Mouse (Mus musculus) liver, embryonic 14.5 days (tissue): ENCODE results near the gene Cpne7. TPM values are rescaled to one million over a fixed set of nuclear protein-coding genes. Genes with fewer than 3 reads are reported as not detected.

Source experiments
- ATAC-seq: fragments of 200-750 bp; cut with Nextera tagmentation; 2 replicates; pipeline ENCODE4 v1.8.0; 2017; ENCODE audit warnings: moderate number of reproducible peaks, mild to moderate bottlenecking, moderate library complexity; ENCODE audit not compliant: insufficient read depth
- DNase-seq, 3 experiments: peaks; one replicate each; pipeline ENCODE4 v3.0.0-alpha.2; 2012 to 2013; ENCODE audit warnings: low read depth in 3 of 3, low spot score in 3 of 3
- H3K27ac ChIP-seq: fragments of 300-500 bp; sonication (generic); 2 replicates; pipeline ENCODE4 v1.5.1; 2014; ENCODE audit warnings: moderate library complexity, mild to moderate bottlenecking, control low read depth, inconsistent platforms
- H3K27me3 ChIP-seq: fragments of 300-500 bp; sonication (generic); 2 replicates; pipeline ENCODE4 v1.6.1; 2014; ENCODE audit warnings: mild to moderate bottlenecking, low read length, moderate library complexity; ENCODE audit not compliant: control insufficient read depth, insufficient read depth
- H3K36me3 ChIP-seq: fragments of 300-500 bp; sonication (generic); replicated peaks from 2 replicates; pipeline ENCODE4 v1.6.1; 2014; ENCODE audit warnings: low read depth; ENCODE audit not compliant: control insufficient read depth, insufficient read depth
- H3K4me1 ChIP-seq, 2 experiments: fragments of 200-500 bp in 1 of 2; fragments of 300-500 bp in 1 of 2; sonication (generic) in 1 of 2; replicated peaks; 2 replicates each; pipeline ENCODE4 v1.6.1; 2012 to 2014; ENCODE audit warnings: antibody characterized with exemption in 1 of 2, inconsistent platforms in 1 of 2, low read length in 1 of 2; ENCODE audit not compliant: control insufficient read depth in 2 of 2, insufficient read depth in 2 of 2
- H3K4me2 ChIP-seq: fragments of 300-500 bp; sonication (generic); 2 replicates; pipeline ENCODE4 v1.6.1; 2014; ENCODE audit warnings: low read depth, mild to moderate bottlenecking, control low read depth, moderate library complexity
- H3K4me3 ChIP-seq, 2 experiments: fragments of 200-500 bp in 1 of 2; fragments of 300-500 bp in 1 of 2; sonication (generic) in 1 of 2; 2 replicates each; pipeline ENCODE4 v1.5.1; 2012 to 2014; ENCODE audit warnings: low read depth in 2 of 2, low read length in 2 of 2, mild to moderate bottlenecking in 2 of 2, control low read depth in 1 of 2, inconsistent platforms in 1 of 2, moderate library complexity in 1 of 2; ENCODE audit not compliant: insufficient read depth in 1 of 2
- H3K9ac ChIP-seq: fragments of 300-500 bp; sonication (generic); replicated peaks from 2 replicates; pipeline ENCODE4 v1.6.1; 2014; ENCODE audit warnings: mild to moderate bottlenecking, control low read depth, moderate library complexity
- H3K9me3 ChIP-seq: fragments of 300-500 bp; sonication (generic); 2 replicates; pipeline ENCODE4 v1.6.1; 2016; ENCODE audit warnings: low read length, mixed read lengths; ENCODE audit not compliant: control insufficient read depth
- CTCF ChIP-seq: IDR thresholded peaks from 2 replicates; pipeline ENCODE4 v1.5.1; 2016; ENCODE audit warnings: antibody characterized with exemption, low read depth, control low read depth
- EP300 ChIP-seq: IDR thresholded peaks from 2 replicates; pipeline ENCODE4 v1.6.1; 2016; ENCODE audit warnings: antibody characterized with exemption, low read depth
- WGBS: fragments of 180-500 bp; shearing (Covaris S2); extraction: QIAGEN DNeasy Blood & Tissue Kit; methylation state at CpG from one replicate; pipeline ENCODE4 v1.1.7; 2014; ENCODE audit not compliant: insufficient replicate concordance; 5-methylcytosine and 5-hydroxymethylcytosine counted together
- polyA plus RNA-seq, 2 experiments: library from polyadenylated mRNA; depleted of rRNA in 1 of 2; stranded (reverse) in 1 of 2; unstranded in 1 of 2; fragments of >200 nt; fragmentation: Nextera tagmentation in 1 of 2; extraction: Ambion mirVana in 1 of 2; gene quantifications; 2 replicates each; pipeline versions ENCODE4 v1.2.1 to v1.2.3; 2012 to 2014

Gene Cpne7
- polyA plus RNA-seq, 2 experiments: 0.65 to 1.9 TPM

- H3K27ac ChIP-seq: no peak overlapping the region
- TF ChIP-seq EP300 (no peak), CTCF (no peak)
- DNase-seq (no peak), ATAC-seq (no peak)
- H3K36me3 ChIP-seq: no peaks in the 10 kb centered on the region
- H3K27me3 ChIP-seq: no peaks in the 10 kb centered on the region
- H3K9me3 ChIP-seq: no peaks in the 10 kb centered on the region
- no peak overlapping the region for H3K9ac ChIP-seq
- no peak overlapping the region for H3K4me2 ChIP-seq
- no peak overlapping the region for H3K4me3 ChIP-seq
- H3K4me1 ChIP-seq: 0 out of 4 replicates have a peak, but pooled peaks cover 0 to 2% of the 10 kb centered on the region in 2 experiments
- WGBS: 76% methylated on average over 14 of the region's 14 CpGs
Measured at GRCm38 (mm10) chr8:123141741-123142462, 24.7 kb downstream of the Cpne7 start.

- WGBS: 45% methylated on average over 6 of the region's 6 CpGs
- TF ChIP-seq EP300: no peak
- TF ChIP-seq CTCF: peak; percentile 62
- Histone ChIP-seq H3K4me3 (no peak overlapping the region), H3K27ac (no peak overlapping the region), H3K4me2 (no peak overlapping the region), H3K27me3 (no peaks in the 10 kb centered on the region; the same call in 1 of the 2 replicates), H3K36me3 (no peaks in the 10 kb centered on the region), H3K4me1 (0 out of 4 replicates have a peak, but pooled peaks cover 0 to 2% of the 10 kb centered on the region in 2 experiments), H3K9ac (no peak overlapping the region), H3K9me3 (no peaks in the 10 kb centered on the region)
- DNase-seq (peak in 2 of 3 experiments; percentile 18 to 32), ATAC-seq (no peak)
Measured at GRCm38 (mm10) chr8:123145279-123145678, 28.1 kb downstream of the Cpne7 start.

- 76% methylated on average over 7 of the region's 7 CpGs for WGBS
- H3K9me3 ChIP-seq: no peaks in the 10 kb centered on the region
- no peaks in the 10 kb centered on the region for H3K4me1 ChIP-seq
- DNase-seq (no peak), ATAC-seq (no peak)
- H3K27ac ChIP-seq: no peak overlapping the region
- H3K4me3 ChIP-seq: no peak overlapping the region
- no peak overlapping the region for H3K9ac ChIP-seq
- H3K4me2 ChIP-seq: no peak overlapping the region
- H3K36me3 ChIP-seq: no peaks in the 10 kb centered on the region
- H3K27me3 ChIP-seq: no peaks in the 10 kb centered on the region; the same call in 1 of the 2 replicates
- TF ChIP-seq EP300 (no peak), CTCF (no peak)
Measured at GRCm38 (mm10) chr8:123146390-123146789, 29.2 kb downstream of the Cpne7 start.

GRCm38 (mm10) chr8:123150737-123151171 is 33.6 kb downstream of the Cpne7 start:
- no peak overlapping the region for H3K27ac ChIP-seq
- ATAC-seq: no peak
- no peaks in the 10 kb centered on the region for H3K9me3 ChIP-seq
- WGBS: 32% methylated on average over 9 of the region's 9 CpGs
- H3K9ac ChIP-seq: no peak overlapping the region
- no peak overlapping the region for H3K4me3 ChIP-seq
- H3K27me3 ChIP-seq: peaks cover 2% of the 10 kb centered on the region; the same call in 1 of the 2 replicates
- TF ChIP-seq EP300 (no peak), CTCF (no peak)
- H3K36me3 ChIP-seq: no peaks in the 10 kb centered on the region
- no peak for DNase-seq
- peaks cover 7% of the 10 kb centered on the region in 2 experiments for H3K4me1 ChIP-seq
- H3K4me2 ChIP-seq: no peak overlapping the region

GRCm38 (mm10) chr8:123155177-123155576 is 38.0 kb downstream of the Cpne7 start:
- H3K36me3 ChIP-seq: no peaks in the 10 kb centered on the region
- DNase-seq (peak in 1 of 3 experiments; percentile 22), ATAC-seq (no peak)
- no peak overlapping the region for H3K4me2 ChIP-seq
- peaks cover 2% of the 10 kb centered on the region; the same call in 1 of the 2 replicates for H3K27me3 ChIP-seq
- H3K4me1 ChIP-seq: peaks cover 23 to 31% of the 10 kb centered on the region in 2 experiments
- WGBS: 64% methylated on average over 5 of the region's 5 CpGs
- H3K9ac ChIP-seq: peak overlapping the region; percentile 57; the same call in 1 of the 2 replicates
- no peaks in the 10 kb centered on the region for H3K9me3 ChIP-seq
- peak overlapping the region; percentile 65; the same call in 1 of the 2 replicates for H3K27ac ChIP-seq
- TF ChIP-seq EP300 (no peak), CTCF (peak; percentile 69)
- H3K4me3 ChIP-seq: no peak overlapping the region
